ENCODE assay signal across 8 mouse cellular contexts in the genomic region with DNA sequence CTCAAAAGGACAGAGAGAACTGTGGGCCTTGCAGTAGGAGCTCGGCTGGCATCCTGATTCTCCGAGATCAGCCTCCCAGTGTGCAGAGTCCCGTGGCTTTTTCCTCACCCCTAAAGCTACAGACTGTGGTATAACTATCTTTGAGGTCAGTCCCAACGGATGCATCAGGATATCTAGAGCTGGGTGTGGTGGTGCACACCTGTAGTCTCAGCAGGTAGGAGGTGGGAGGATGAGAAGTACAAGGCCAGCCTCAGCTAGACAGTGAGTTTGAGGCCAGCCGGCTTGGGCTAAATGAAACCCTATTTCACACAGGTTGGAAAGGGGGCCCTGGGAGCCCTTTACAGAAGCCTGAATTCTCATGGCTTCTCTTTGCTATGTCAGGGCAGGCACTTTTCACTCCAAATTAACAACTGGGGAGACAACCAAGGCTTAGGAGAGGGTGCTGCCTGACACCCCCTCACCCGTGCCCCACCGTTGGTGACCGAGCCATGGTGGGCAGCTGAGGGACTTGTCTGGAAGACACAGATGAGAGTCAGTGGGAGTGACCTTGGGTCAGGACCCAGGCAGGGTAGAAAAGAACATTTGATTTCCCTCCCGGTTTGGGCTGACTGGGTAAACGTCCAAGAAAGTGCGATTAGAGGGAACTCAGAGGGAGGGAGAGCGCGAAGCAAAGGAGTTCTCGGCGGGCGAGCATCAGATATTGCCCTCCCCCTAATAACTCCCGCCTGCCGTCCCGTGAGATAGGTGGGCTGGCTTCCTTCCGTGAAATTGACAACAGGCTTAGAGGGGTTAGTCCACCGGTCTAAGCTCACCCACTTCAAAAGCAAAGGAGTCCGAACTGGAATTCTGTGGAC. TPM values are rescaled to one million over a fixed set of nuclear protein-coding genes. Genes with fewer than 3 reads are reported as not detected.
A peak's percentile ranks its signal among the peaks of the same experiment; 100 is the strongest.
DNase-seq lines count a peak whose midpoint lies in the region; ATAC-seq lines count a peak whose summit lies in the region.

Gene Tnfrsf1a (plus strand): TSS at position 642 of the 854 bp plus-strand sequence.

- H3K4me1 ChIP-seq in lung, embryonic 15.5 days = peaks cover 62% of the 10 kb centered on the region
- H3K4me1 ChIP-seq in brown adipose tissue, adult 24 weeks (ENCODE audit: control insufficient read depth, insufficient read depth, insufficient read length, low read length) = peaks cover 44% of the 10 kb centered on the region
- H3K4me1 ChIP-seq in intestine, embryonic 16.5 days (ENCODE audit: control insufficient read depth, insufficient read depth, low read length) = peaks cover 66% of the 10 kb centered on the region
- H3K4me1 ChIP-seq in midbrain, embryonic 13.5 days (replicated peaks) = peaks cover 22% of the 10 kb centered on the region

- peak within 1 kb of the TSS; percentile 51 for H3K4me3 ChIP-seq in lung, embryonic 15.5 days
- peak within 1 kb of the TSS; percentile 78 for H3K4me3 ChIP-seq in brown adipose tissue, adult 24 weeks (ENCODE audit: insufficient read depth, low read depth, low read length)
- peak within 1 kb of the TSS; percentile 68 for H3K4me3 ChIP-seq in intestine, embryonic 16.5 days (ENCODE audit: low read length)
- peak within 1 kb of the TSS; percentile 47 for H3K4me3 ChIP-seq in midbrain, embryonic 13.5 days (replicated peaks)

- peak; percentile 51; the same call in 1 of the 2 replicates for ATAC-seq in lung, embryonic 15.5 days (ENCODE audit: borderline replicate concordance, extremely low read depth, low FRiP score, low TSS enrichment)
- peak; percentile 6 for ATAC-seq in intestine, embryonic 16.5 days
- ATAC-seq in midbrain, embryonic 13.5 days = peak; percentile 48; the same call in 1 of the 2 replicates
- no peak for ATAC-seq in cerebellum, adult (ENCODE audit: insufficient number of reproducible peaks, low FRiP score, low TSS enrichment)

- H3K4me2 ChIP-seq in lung, embryonic 15.5 days = peak within 1 kb of the TSS; percentile 77
- H3K4me2 ChIP-seq in intestine, embryonic 16.5 days (ENCODE audit: low read depth, low read length) = peak within 1 kb of the TSS; percentile 94
- peak within 1 kb of the TSS; percentile 71 for H3K4me2 ChIP-seq in midbrain, embryonic 13.5 days (replicated peaks)

- peak within 1 kb of the TSS; percentile 79 for H3K27ac ChIP-seq in lung, embryonic 15.5 days
- H3K27ac ChIP-seq in brown adipose tissue, adult 24 weeks (replicated peaks; ENCODE audit: low read depth, low read length) = peak within 1 kb of the TSS; percentile 97
- H3K27ac ChIP-seq in intestine, embryonic 16.5 days (ENCODE audit: low read length) = peak within 1 kb of the TSS; percentile 93
- no peak within 1 kb of the TSS for H3K27ac ChIP-seq in midbrain, embryonic 13.5 days

- no peaks in the 10 kb centered on the region for H3K27me3 ChIP-seq in lung, embryonic 15.5 days
- H3K27me3 ChIP-seq in intestine, embryonic 16.5 days (replicated peaks; ENCODE audit: control insufficient read depth, insufficient read depth, low read length) = no peaks in the 10 kb centered on the region
- H3K27me3 ChIP-seq in midbrain, embryonic 13.5 days = peaks cover 11% of the 10 kb centered on the region

- peak within 1 kb of the TSS; percentile 65 for H3K9ac ChIP-seq in lung, embryonic 15.5 days
- peak within 1 kb of the TSS; percentile 93 for H3K9ac ChIP-seq in intestine, embryonic 16.5 days (ENCODE audit: low read depth, low read length)
- peak within 1 kb of the TSS; percentile 62 for H3K9ac ChIP-seq in midbrain, embryonic 13.5 days (replicated peaks)

- H3K9me3 ChIP-seq in lung, embryonic 15.5 days = no peaks in the 10 kb centered on the region
- H3K9me3 ChIP-seq in intestine, embryonic 16.5 days (ENCODE audit: control insufficient read depth, low read length) = no peaks in the 10 kb centered on the region
- H3K9me3 ChIP-seq in midbrain, embryonic 13.5 days = no peaks in the 10 kb centered on the region

- DNase-seq in lung, postnatal 4 days = no peak
- no peak for DNase-seq in gonadal fat pad, adult 2 months (ENCODE audit: low read depth)
- no peak for DNase-seq in frontal cortex, postnatal 14 days (ENCODE audit: low spot score in 2 of 2)

- no peaks in the 10 kb centered on the region for H3K36me3 ChIP-seq in lung, embryonic 15.5 days
- no peaks in the 10 kb centered on the region for H3K36me3 ChIP-seq in intestine, embryonic 16.5 days (ENCODE audit: control insufficient read depth, insufficient read depth, low read length)
- no peaks in the 10 kb centered on the region for H3K36me3 ChIP-seq in midbrain, embryonic 13.5 days

- WGBS in lung, embryonic 15.5 days = 6% methylated on average over 22 of the region's 22 CpGs
- WGBS in intestine, embryonic 16.5 days = 10% methylated on average over 22 of the region's 22 CpGs
- WGBS in midbrain, embryonic 13.5 days = 6% methylated on average over 22 of the region's 22 CpGs

RNA-seq across cellular contexts. Expression of gene Tnfrsf1a, which starts in this region (rescaled TPM):
- 88.3 and 101 TPM in 2 replicates for polyA plus RNA-seq in lung, embryonic 15.5 days (2015; fragmentation: Nextera tagmentation; extraction: Ambion mirVana)
- polyA plus RNA-seq in brown adipose tissue, adult 24 weeks (2012; ENCODE audit: insufficient read depth, insufficient read length, missing spikeins) = 52.3 and 69.7 TPM in 2 replicates
- polyA plus RNA-seq in gonadal fat pad, adult 2 months (2012; rRNA removed) = 150 and 179 TPM in 2 replicates
- 90.0 and 95.3 TPM in 2 replicates for polyA plus RNA-seq in intestine, embryonic 16.5 days (2015; fragmentation: Nextera tagmentation; extraction: Ambion mirVana)
- polyA plus RNA-seq in midbrain, embryonic 13.5 days (2015; fragmentation: Nextera tagmentation; extraction: Ambion mirVana) = 10.2 and 12.1 TPM in 2 replicates
